Mouse (Mus musculus) frontal cortex, postnatal 10 days (tissue): Measurements from ENCODE around the gene Pdp2.
"Not testable (repeated sequence)": the region's sequence is repeated elsewhere in the genome, so short reads cannot be mapped to it uniquely, and the experiment has no call there.

Source experiments
- DNase-seq, 2 experiments: peaks; one replicate each; pipeline ENCODE4 v3.0.0; 2022; ENCODE audit warnings: low spot score in 2 of 2, mixed read lengths in 1 of 2

The Pdp2 gene

DNA sequence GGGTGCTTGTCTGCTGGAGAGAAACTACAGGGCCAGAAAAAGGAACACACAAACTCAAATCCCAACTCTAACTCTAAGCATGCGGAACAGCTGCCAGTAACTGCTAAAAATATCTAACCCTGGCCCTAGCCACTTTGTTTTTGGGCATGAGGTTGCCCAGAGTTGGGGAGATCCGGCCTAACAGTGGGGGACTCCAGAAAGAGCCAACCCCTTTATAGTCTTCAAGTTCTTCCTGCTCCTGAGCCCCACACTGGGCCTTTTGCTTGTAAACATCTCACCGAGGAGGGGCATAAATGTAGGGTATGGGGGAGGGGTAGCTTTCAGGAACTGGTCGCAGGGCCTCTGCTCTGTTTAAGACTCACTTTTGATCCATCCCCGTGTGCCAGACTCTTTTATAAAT is 40.7 kb downstream of the Pdp2 start:
- no peak for DNase-seq

DNA sequence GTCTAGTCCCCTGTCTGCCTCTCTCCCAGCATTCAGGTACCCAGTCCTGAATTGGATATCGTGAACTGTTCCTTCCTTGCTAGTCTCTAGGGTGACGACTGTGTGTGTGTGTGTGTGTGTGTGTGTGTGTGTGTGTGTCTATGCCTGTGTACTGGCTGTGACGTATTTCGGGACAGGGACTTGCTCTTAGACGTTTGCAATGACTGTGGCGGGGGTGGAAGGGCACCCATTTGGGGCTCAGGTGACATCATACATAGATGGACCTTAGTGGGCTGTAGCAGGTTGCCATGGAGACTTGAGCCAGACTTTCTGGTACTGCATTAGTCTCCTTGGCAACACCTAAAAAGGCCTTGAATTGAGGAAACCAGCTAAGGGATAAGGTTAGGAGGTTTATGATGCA is 41.2 kb downstream of the Pdp2 start:
- DNase-seq: peak; percentile 26 to 65

DNA sequence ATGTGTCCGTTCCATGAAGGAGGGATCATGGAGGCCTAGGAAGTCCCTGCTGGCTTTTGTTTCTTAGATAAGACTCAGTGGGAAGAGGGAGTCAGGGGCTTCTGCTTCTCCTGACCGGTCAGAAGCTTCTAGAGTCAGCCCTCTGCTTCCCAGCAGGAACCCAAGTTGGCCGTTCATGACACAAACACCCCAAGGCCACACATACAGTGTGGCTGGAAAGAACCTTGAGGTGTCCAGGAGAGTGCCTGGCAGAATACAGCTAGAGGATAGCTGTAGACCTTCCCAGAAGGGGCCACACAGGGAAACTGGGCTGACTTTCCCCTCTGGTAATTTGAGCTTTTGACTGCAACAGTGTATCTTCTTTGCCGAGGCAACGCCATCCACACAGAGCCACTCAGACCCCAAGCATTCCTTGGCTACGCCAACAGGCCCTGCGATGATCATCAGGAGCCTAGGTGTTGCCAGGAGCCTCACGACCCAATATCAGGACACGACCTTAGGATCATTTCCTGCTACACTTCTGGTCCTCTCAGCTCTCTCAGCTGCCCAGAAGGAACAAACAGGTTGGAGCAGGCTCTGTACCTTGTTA is 42.0 kb downstream of the Pdp2 start:
- no peak for DNase-seq

DNA sequence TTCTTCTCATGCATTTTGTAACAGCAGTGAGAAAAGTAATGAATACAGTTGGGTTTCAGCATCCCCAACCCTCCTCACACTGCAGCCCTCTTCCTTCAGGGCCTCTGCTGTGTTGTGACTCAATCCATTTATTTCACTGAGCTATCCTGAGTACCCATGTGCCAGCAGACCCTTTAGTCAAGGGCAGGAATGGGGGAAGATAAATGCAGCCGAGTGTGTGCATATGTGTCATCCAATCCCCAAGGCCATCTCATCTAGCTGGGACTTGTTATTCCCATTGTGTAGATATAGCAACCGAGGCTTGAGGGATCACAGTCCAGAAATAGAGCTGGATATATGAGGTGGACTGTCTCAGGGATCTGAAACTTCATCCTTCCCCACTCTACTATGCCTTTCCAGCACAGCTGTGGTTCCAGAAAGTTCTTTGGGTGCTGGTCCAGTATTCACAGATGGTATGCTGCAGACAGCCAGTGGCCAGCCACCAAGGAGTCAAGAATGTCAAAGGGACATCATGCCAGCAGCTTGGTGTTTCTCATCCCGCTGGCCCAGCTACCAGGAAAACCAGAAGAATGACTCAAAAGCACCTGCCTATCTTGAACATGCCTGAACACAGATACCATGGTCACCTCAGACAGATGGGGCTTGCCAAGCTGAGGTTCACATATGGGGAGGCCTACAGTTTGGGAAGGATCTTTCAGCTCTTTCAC is 43.9 kb downstream of the Pdp2 start:
- DNase-seq: peak in 1 of 2 experiments; percentile 3

DNA sequence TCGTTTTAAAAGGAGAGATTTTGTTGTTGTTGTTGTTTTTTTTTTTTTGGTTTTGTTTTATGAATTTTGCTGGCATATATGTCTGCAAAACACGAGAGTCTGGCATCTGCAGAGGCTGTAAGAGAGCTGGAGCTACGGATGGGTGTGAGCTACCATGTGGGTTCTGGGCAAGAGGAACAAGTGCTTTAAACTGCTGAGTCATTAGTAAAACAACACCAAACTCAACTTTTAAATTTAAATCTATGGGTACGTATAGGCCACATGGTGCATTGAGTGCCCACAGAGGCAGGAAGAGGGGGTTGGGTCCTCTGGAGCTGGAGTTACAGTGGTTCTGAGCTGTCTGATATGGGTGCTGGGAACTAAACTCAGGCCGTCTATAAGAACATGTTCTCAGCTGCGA is 46.8 kb downstream of the Pdp2 start:
- DNase-seq: no peak

DNA sequence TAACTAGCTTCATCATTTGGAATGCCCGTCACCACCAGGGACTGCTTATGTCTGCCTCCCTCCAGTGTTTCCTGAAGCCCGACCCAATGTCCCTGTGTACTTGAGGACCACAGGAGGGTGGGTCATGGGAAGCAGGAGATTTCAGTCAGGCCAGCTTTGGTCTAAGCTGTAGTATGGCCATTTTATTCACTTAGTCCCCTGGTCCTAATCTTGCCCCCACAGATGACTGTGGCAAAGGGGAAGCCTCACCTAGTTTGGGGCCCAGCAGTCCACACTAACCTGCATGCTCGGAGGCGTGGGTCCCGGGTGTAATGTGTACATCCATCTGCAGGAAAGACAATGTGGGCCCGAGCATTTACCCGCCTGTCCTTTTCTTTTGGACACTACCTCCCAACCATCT is 49.0 kb downstream of the Pdp2 start:
- DNase-seq: peak in 1 of 2 experiments; percentile 2

DNA sequence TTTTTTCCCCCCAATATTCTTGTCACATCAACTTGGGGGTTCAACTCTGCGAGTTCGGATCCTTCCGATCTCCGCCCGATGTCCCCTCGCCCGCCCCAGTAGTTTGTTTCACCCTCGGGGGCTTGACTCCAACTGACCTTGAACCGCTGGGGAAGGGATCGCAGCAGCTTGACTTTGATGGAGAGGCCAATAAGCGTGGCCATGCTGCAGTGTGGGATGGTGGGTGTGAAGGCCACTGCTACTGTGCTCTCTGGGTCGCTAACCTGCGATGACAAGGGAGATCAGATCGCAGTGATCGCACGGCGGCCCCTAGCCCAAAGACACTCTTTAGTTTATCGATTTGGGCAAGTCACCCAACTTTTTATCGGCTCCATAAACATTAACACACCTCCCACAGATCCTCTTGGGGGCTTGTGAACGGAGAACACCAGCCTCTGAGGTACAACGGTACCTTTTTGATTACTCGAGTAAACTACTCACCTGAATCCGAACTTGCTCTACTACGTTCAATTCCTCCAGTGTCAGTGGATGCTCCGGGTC is 49.6 kb downstream of the Pdp2 start:
- no peak for DNase-seq

DNA sequence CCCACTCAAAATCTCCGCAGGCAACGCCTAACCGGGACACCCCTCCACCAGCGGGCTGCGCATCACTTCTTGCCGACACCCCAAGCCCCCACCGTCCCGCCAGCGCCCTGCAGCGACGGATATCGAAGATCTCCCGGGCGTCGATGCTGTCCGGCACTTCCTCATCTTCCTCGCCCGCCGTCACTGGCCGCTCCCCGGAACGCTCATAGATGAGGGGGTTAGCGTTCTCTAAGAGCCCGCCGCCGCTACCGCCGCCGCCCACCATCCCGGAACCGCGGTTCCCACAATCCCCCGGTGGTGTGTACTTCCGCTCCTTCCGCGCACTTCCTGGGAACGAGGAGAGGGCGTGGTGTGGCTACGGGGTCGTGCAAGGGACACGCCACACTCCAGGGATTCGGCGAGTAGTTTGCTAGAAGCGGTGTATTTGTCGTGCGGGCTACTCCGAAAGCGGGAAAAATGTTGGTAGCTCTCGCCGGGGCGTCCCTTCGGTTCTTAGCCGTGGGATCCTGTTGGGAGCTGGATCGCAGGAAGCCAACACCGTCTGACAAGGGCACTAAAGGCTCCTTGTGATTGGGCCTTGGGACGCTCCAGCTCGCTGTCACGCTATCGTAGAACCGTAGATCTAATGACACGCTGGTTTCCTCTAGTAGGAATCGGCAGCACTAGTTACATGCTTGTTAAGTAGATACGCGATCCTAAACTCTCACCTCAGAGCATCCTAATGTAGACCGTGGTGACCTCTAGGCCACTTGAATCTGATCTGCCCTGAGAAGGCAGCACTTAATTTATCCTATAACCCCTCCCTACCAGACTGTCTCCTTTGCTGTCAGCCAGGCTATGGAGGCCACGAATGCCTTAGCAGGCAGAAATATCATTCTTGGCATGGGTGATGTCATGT is 50.4 kb downstream of the Pdp2 start, which contains the start of gene Ciao2b:
Gene Ciao2b, minus strand, starts transcription at position 540 of the 898 bp plus-strand sequence.
- DNase-seq: peak; percentile 77 to 86

DNA sequence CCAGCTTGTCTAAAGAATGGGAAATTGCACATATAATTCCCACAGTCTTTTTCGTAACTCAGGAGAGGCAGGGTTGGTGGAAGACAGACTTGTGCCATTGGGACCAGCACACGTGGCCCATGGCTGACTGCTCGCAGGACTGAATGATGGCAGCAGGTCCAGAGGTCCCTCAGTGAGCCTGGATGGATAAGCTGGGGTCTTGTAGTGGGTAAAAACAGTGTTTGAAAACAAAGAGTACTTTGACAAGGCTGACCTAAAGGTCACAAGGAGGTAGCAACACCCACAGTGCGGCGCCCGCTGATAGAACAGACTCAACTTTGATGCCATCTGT is 51.0 kb downstream of the Pdp2 start:
- no peak for DNase-seq

DNA sequence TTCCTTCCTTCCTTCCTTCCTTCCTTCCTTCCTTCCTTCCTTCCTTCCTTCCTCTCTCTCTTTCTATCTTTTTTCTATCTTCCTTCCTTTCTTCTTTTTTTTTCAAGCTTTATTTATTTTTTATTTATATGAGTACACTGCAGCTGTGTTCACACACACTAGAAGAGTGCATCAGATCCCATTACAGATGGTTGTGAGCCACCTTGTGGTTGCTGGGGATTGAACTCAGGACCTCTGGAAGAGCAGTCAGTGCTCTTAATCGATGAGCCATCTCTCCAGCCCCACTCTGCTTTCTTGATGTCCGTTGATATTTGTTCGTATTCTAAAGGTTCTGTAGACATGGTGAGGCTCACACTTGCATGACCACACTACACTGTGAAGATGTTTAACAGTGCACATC is 52.9 kb downstream of the Pdp2 start:
- not testable (repeated sequence) for DNase-seq
